Mouse (Mus musculus): ENCODE data around the gene Sox18. TPM values are rescaled to one million over a fixed set of nuclear protein-coding genes. Genes with fewer than 3 reads are reported as not detected.

Sox18 gene
- polyA plus RNA-seq, 1 experiment from 2014 or later: 20.3 TPM

- no peak overlapping the region for H3K4me3 ChIP-seq
- 94% methylated on average over 6 of the region's 6 CpGs for WGBS
- H3K4me1 ChIP-seq: no peaks in the 10 kb centered on the region
- no peak overlapping the region for H3K27ac ChIP-seq
- no peak for ATAC-seq (ENCODE audit: low FRiP score, low read depth)
- H3K9ac ChIP-seq: no peak overlapping the region
- H3K36me3 ChIP-seq: peaks cover 62% of the 10 kb centered on the region
- no peak overlapping the region for H3K4me2 ChIP-seq (replicated peaks)
- H3K9me3 ChIP-seq: no peaks in the 10 kb centered on the region
- no peaks in the 10 kb centered on the region for H3K27me3 ChIP-seq (replicated peaks)
Observed at GRCm38 (mm10) chr2:181632624-181633023, 38.8 kb downstream of the Sox18 start.

GRCm38 (mm10) chr2:181628471-181628870, 43.0 kb downstream of the Sox18 start:
- H3K9ac ChIP-seq: no peak overlapping the region
- H3K4me3 ChIP-seq: no peak overlapping the region
- no peaks in the 10 kb centered on the region for H3K9me3 ChIP-seq
- H3K36me3 ChIP-seq: peaks cover 28% of the 10 kb centered on the region
- no peak overlapping the region for H3K4me2 ChIP-seq (replicated peaks)
- H3K27me3 ChIP-seq (replicated peaks): no peaks in the 10 kb centered on the region
- ATAC-seq (ENCODE audit: low FRiP score, low read depth): no peak
- no peaks in the 10 kb centered on the region for H3K4me1 ChIP-seq
- no peak overlapping the region for H3K27ac ChIP-seq

GRCm38 (mm10) chr2:181623401-181623800, 48.0 kb downstream of the Sox18 start:
- no peak overlapping the region for H3K4me3 ChIP-seq
- ATAC-seq (ENCODE audit: low FRiP score, low read depth): no peak

More at GRCm38 (mm10) chr2:181623401-181623800, 48.0 kb downstream of the Sox18 start:
- Histone ChIP-seq H3K4me2 (replicated peaks) (no peak overlapping the region), H3K4me1 (no peaks in the 10 kb centered on the region), H3K9ac (no peak overlapping the region), H3K27ac (no peak overlapping the region), H3K36me3 (peaks cover 35% of the 10 kb centered on the region), H3K9me3 (no peaks in the 10 kb centered on the region), H3K27me3 (replicated peaks) (no peaks in the 10 kb centered on the region)

Other genes with a start within 250 kb of the Sox18 start
- gene Zbtb46, start 212.2 kb downstream of the Sox18 start, polyA plus RNA-seq (2016; fragmentation: Nextera tagmentation; extraction: Ambion mirVana): 26.8 and 27.2 TPM in 2 replicates
- gene Abhd16b, start 178.4 kb downstream of the Sox18 start, polyA plus RNA-seq (2016; fragmentation: Nextera tagmentation; extraction: Ambion mirVana): 0.14 TPM in 1 of 2 replicates, not detected in the other
- gene Tpd52l2, start 174.5 kb downstream of the Sox18 start, polyA plus RNA-seq (2016; fragmentation: Nextera tagmentation; extraction: Ambion mirVana): 127 and 130 TPM in 2 replicates
- 141 and 147 TPM in 2 replicates for gene Dnajc5, start 151.2 kb downstream of the Sox18 start, polyA plus RNA-seq (2016; fragmentation: Nextera tagmentation; extraction: Ambion mirVana)
- gene Uckl1, start 86.7 kb downstream of the Sox18 start, polyA plus RNA-seq (2016; fragmentation: Nextera tagmentation; extraction: Ambion mirVana): 59.9 and 65.9 TPM in 2 replicates
- gene Prpf6, start 79.8 kb downstream of the Sox18 start, polyA plus RNA-seq (2016; fragmentation: Nextera tagmentation; extraction: Ambion mirVana): 72.9 and 78.0 TPM in 2 replicates
- gene Zfp512b, start 78.8 kb downstream of the Sox18 start, polyA plus RNA-seq (2016; fragmentation: Nextera tagmentation; extraction: Ambion mirVana): 86.5 and 89.6 TPM in 2 replicates
- gene Samd10, start 72.4 kb downstream of the Sox18 start, polyA plus RNA-seq (2016; fragmentation: Nextera tagmentation; extraction: Ambion mirVana): 107 and 112 TPM in 2 replicates
- gene Gm29797, start 14.6 kb downstream of the Sox18 start, polyA plus RNA-seq (2016; fragmentation: Nextera tagmentation; extraction: Ambion mirVana): not detected in 2 replicates
- 27.3 and 30.0 TPM in 2 replicates for gene Tcea2, start 8.7 kb upstream of the Sox18 start, polyA plus RNA-seq (2016; fragmentation: Nextera tagmentation; extraction: Ambion mirVana)
- gene Rgs19, start 22.3 kb upstream of the Sox18 start, polyA plus RNA-seq (2016; fragmentation: Nextera tagmentation; extraction: Ambion mirVana): 44.0 and 44.8 TPM in 2 replicates
- gene Lkaaear1, start 26.8 kb upstream of the Sox18 start, polyA plus RNA-seq (2016; fragmentation: Nextera tagmentation; extraction: Ambion mirVana): not detected in 2 replicates
- gene Oprl1, start 43.4 kb upstream of the Sox18 start, polyA plus RNA-seq (2016; fragmentation: Nextera tagmentation; extraction: Ambion mirVana): 36.4 and 39.6 TPM in 2 replicates
- 70.4 and 79.3 TPM in 2 replicates for gene Myt1, start 91.7 kb upstream of the Sox18 start, polyA plus RNA-seq (2016; fragmentation: Nextera tagmentation; extraction: Ambion mirVana)
- 36.4 and 38.5 TPM in 2 replicates for gene Pcmtd2, start 166.2 kb upstream of the Sox18 start, polyA plus RNA-seq (2016; fragmentation: Nextera tagmentation; extraction: Ambion mirVana)
- gene Polr3k, start 192.7 kb upstream of the Sox18 start, polyA plus RNA-seq (2016; fragmentation: Nextera tagmentation; extraction: Ambion mirVana): 88.1 and 93.5 TPM in 2 replicates

Measured in neural tube, embryonic 12.5 days (tissue).